Mouse (Mus musculus) hindbrain, postnatal 0 days (tissue): Measurements from ENCODE around the gene Cuedc1. TPM values are rescaled to one million over a fixed set of nuclear protein-coding genes. Genes with fewer than 3 reads are reported as not detected.
"Not testable (repeated sequence)": the region's sequence is repeated elsewhere in the genome, so short reads cannot be mapped to it uniquely, and the experiment has no call there.

Experiments used
- ATAC-seq: fragments of 200-750 bp; cut with Nextera tagmentation; 2 replicates; pipeline ENCODE4 v1.8.0; 2017; ENCODE audit warnings: mild to moderate bottlenecking, moderate TSS enrichment, moderate library complexity
- DNase-seq: peaks from one replicate; pipeline ENCODE4 v3.0.0-alpha.2; 2015; ENCODE audit warnings: low spot score
- H3K27ac ChIP-seq: fragments of 300-500 bp; sonication (generic); 2 replicates; pipeline ENCODE4 v1.5.1; 2014; ENCODE audit warnings: mild to moderate bottlenecking
- H3K27me3 ChIP-seq: fragments of 300-500 bp; sonication (generic); 2 replicates; pipeline ENCODE4 v1.6.1; 2014; ENCODE audit warnings: low read length, mixed read lengths; ENCODE audit not compliant: insufficient read depth
- H3K36me3 ChIP-seq: fragments of 300-500 bp; sonication (generic); 2 replicates; pipeline ENCODE4 v1.6.1; 2014; ENCODE audit warnings: low read length, mixed read lengths; ENCODE audit not compliant: insufficient read depth
- H3K4me1 ChIP-seq: fragments of 300-500 bp; sonication (generic); 2 replicates; pipeline ENCODE4 v1.6.1; 2014; ENCODE audit warnings: antibody characterized with exemption, low read length, mixed read lengths; ENCODE audit not compliant: insufficient read depth
- H3K4me2 ChIP-seq: fragments of 300-500 bp; sonication (generic); 2 replicates; pipeline ENCODE4 v1.6.1; 2014; ENCODE audit warnings: low read depth, mild to moderate bottlenecking, low read length, moderate library complexity, mixed read lengths
- H3K4me3 ChIP-seq: fragments of 300-500 bp; sonication (generic); 2 replicates; pipeline ENCODE4 v1.5.1; 2014; ENCODE audit warnings: low read length
- H3K9ac ChIP-seq: fragments of 300-500 bp; sonication (generic); replicated peaks from 2 replicates; pipeline ENCODE4 v1.6.1; 2014; ENCODE audit warnings: mild to moderate bottlenecking, low read length, moderate library complexity, mixed read lengths
- H3K9me3 ChIP-seq: fragments of 300-500 bp; sonication (generic); 2 replicates; pipeline ENCODE4 v1.6.1; 2016; ENCODE audit warnings: low read length, mixed read lengths
- CTCF ChIP-seq: IDR thresholded peaks from 2 replicates; pipeline ENCODE4 v1.5.1; 2016; ENCODE audit warnings: antibody characterized with exemption, control low read depth, low read depth
- WGBS: fragments of 180-500 bp; shearing (Covaris S2); extraction: QIAGEN DNeasy Blood & Tissue Kit; methylation state at CpG from one replicate; pipeline ENCODE4 v1.1.7; 2014; 5-methylcytosine and 5-hydroxymethylcytosine counted together
- polyA plus RNA-seq: library from polyadenylated mRNA; unstranded; fragments of >200 nt; fragmentation: Nextera tagmentation; extraction: Ambion mirVana; gene quantifications from 2 replicates; pipeline ENCODE4 v1.2.1, GENCODE M21; 2015
- total RNA-seq: library from RNA; depleted of rRNA; stranded (reverse); fragments of >200 nt; gene quantifications from 2 replicates; pipeline ENCODE4 v1.2.3, GENCODE M21; 2014

The Cuedc1 gene
- total and polyA plus RNA-seq, 2 experiments from 2014 or later, result 35.8 to 44.6 TPM

GRCm38 (mm10) chr11:88204593-88205368 lies 106.9 kb downstream of the Cuedc1 start:
- no peak for DNase-seq
- TF ChIP-seq CTCF, result no peak
- Histone ChIP-seq H3K27ac (peak overlapping the region; percentile 76), H3K4me2 (peak overlapping the region; percentile 70), H3K4me3 (peak overlapping the region; percentile 88), H3K36me3 (no peaks in the 10 kb centered on the region; the same call in 1 of the 2 replicates), H3K27me3 (no peaks in the 10 kb centered on the region), H3K9ac (peak overlapping the region; percentile 79), H3K4me1 (no peaks in the 10 kb centered on the region; the same call in 1 of the 2 replicates), H3K9me3 (no peaks in the 10 kb centered on the region)
- peak; percentile 22; the same call in 1 of the 2 replicates for ATAC-seq
- 35% methylated on average over 30 of the region's 30 CpGs for WGBS

- H3K4me3 ChIP-seq, H3K9ac ChIP-seq, H3K27me3 ChIP-seq, ATAC-seq, DNase-seq, H3K9me3 ChIP-seq, H3K4me2 ChIP-seq, H3K27ac ChIP-seq, H3K4me1 ChIP-seq: not testable (repeated sequence)
- peak; percentile 53 for TF ChIP-seq CTCF
- WGBS, result 78% methylated on average over 8 of the region's 8 CpGs
- H3K36me3 ChIP-seq, result peaks cover 15% of the 10 kb centered on the region
Measured at GRCm38 (mm10) chr11:88206576-88206975, 108.7 kb downstream of the Cuedc1 start.

GRCm38 (mm10) chr11:88207697-88208096 lies 109.8 kb downstream of the Cuedc1 start:
- ATAC-seq (no peak), DNase-seq (no peak)
- Histone ChIP-seq H3K4me2 (no peak overlapping the region), H3K4me3 (no peak overlapping the region), H3K27ac (no peak overlapping the region), H3K27me3 (no peaks in the 10 kb centered on the region), H3K4me1 (no peaks in the 10 kb centered on the region; the same call in 1 of the 2 replicates), H3K36me3 (peaks cover 17% of the 10 kb centered on the region), H3K9ac (no peak overlapping the region), H3K9me3 (no peaks in the 10 kb centered on the region)
- no peak for TF ChIP-seq CTCF
- WGBS, result 95% methylated on average over 2 of the region's 2 CpGs

GRCm38 (mm10) chr11:88211824-88212582 lies 114.1 kb downstream of the Cuedc1 start:
- H3K27me3 ChIP-seq, result no peaks in the 10 kb centered on the region
- H3K9ac ChIP-seq, result no peak overlapping the region
- H3K4me2 ChIP-seq, result no peak overlapping the region
- H3K9me3 ChIP-seq, result no peaks in the 10 kb centered on the region
- peak; percentile 39 for TF ChIP-seq CTCF
- WGBS, result 87% methylated on average over 5 of the region's 5 CpGs
- H3K27ac ChIP-seq, result no peak overlapping the region
- H3K36me3 ChIP-seq, result peaks cover 17% of the 10 kb centered on the region
- ATAC-seq (no peak), DNase-seq (no peak)
- H3K4me1 ChIP-seq, result peaks cover 13% of the 10 kb centered on the region
- no peak overlapping the region for H3K4me3 ChIP-seq

- DNase-seq, result no peak
- Histone ChIP-seq H3K9me3 (no peaks in the 10 kb centered on the region), H3K9ac (no peak overlapping the region)
Measured at GRCm38 (mm10) chr11:88213757-88214156, 115.9 kb downstream of the Cuedc1 start.

GRCm38 (mm10) chr11:88214881-88215831 lies 117.3 kb downstream of the Cuedc1 start:
- peak overlapping the region; percentile 14; the same call in 1 of the 2 replicates for H3K4me3 ChIP-seq
- H3K4me1 ChIP-seq, result peaks cover 13% of the 10 kb centered on the region
- H3K9me3 ChIP-seq, result no peaks in the 10 kb centered on the region
- H3K4me2 ChIP-seq, result peak overlapping the region; percentile 56
- H3K27me3 ChIP-seq, result no peaks in the 10 kb centered on the region
- peak; percentile 82 for ATAC-seq
- H3K36me3 ChIP-seq, result peaks cover 16% of the 10 kb centered on the region
- peak; percentile 78 for DNase-seq
- H3K9ac ChIP-seq, result 0 out of 2 replicates have a peak overlapping the region, but pooled peaks have one; percentile 17
- WGBS, result 29% methylated on average over 21 of the region's 21 CpGs
- peak overlapping the region; percentile 84 for H3K27ac ChIP-seq
- peak; percentile 49 for TF ChIP-seq CTCF

More at GRCm38 (mm10) chr11:88213757-88214156, 115.9 kb downstream of the Cuedc1 start:
- no peaks in the 10 kb centered on the region for H3K27me3 ChIP-seq
- H3K4me1 ChIP-seq, result peaks cover 13% of the 10 kb centered on the region
- H3K36me3 ChIP-seq, result peaks cover 17% of the 10 kb centered on the region
- no peak overlapping the region for H3K4me2 ChIP-seq
- H3K4me3 ChIP-seq, result no peak overlapping the region
- WGBS, result 51% methylated on average over 6 of the region's 6 CpGs
- ATAC-seq, result no peak
- no peak for TF ChIP-seq CTCF
- H3K27ac ChIP-seq, result peak overlapping the region; percentile 51; the same call in 1 of the 2 replicates
